Mouse (Mus musculus) granulocyte monocyte progenitor cell, adult 5-6 weeks (primary cell): ENCODE data around the gene Cyp2r1. TPM values are rescaled to one million over a fixed set of nuclear protein-coding genes. Genes with fewer than 3 reads are reported as not detected.
A peak's percentile ranks its signal among the peaks of the same experiment; 100 is the strongest.
"Not testable (repeated sequence)": the region's sequence is repeated elsewhere in the genome, so short reads cannot be mapped to it uniquely, and the experiment has no call there.

ENCODE experiments used
- ATAC-seq: replicated peaks from 2 replicates; pipeline ENCODE4 v1.8.0; 2016; ENCODE audit warnings: mild to moderate bottlenecking, moderate TSS enrichment, inconsistent platforms; ENCODE audit not compliant: poor library complexity, severe bottlenecking
- total RNA-seq, 2 experiments: library from RNA; stranded (forward) in 1 of 2; stranded (reverse) in 1 of 2; fragments of 200-712, 200-1000 nt in 1 of 2; fragments of >200 nt in 1 of 2; fragmentation: Nextera tagmentation in 1 of 2; gene quantifications; 2 replicates each; pipeline ENCODE4 v1.2.3; 2014 to 2017

Cyp2r1 gene
- total RNA-seq (2014; fragmentation: Nextera tagmentation) (2.3 TPM in 1 of 2 replicates, not detected in the other), total RNA-seq (2017) (1.9 and 2.0 TPM in 2 replicates)

GRCm38 (mm10) chr7:114562531-114563241 lies at the start of gene Cyp2r1:
Gene Cyp2r1 (minus strand): TSS chr7:114562972.
- peak; percentile 98 for ATAC-seq

- not testable (repeated sequence) for ATAC-seq
Measured at GRCm38 (mm10) chr7:114594391-114594790, 31.6 kb upstream of the Cyp2r1 start.

GRCm38 (mm10) chr7:114582441-114582840 lies 19.7 kb upstream of the Cyp2r1 start:
- no peak for ATAC-seq

GRCm38 (mm10) chr7:114581200-114581599 lies 18.4 kb upstream of the Cyp2r1 start:
- no peak for ATAC-seq

- ATAC-seq = no peak
Measured at GRCm38 (mm10) chr7:114580426-114580825, 17.7 kb upstream of the Cyp2r1 start.

- no peak for ATAC-seq
Measured at GRCm38 (mm10) chr7:114577665-114578064, 14.9 kb upstream of the Cyp2r1 start.

GRCm38 (mm10) chr7:114576931-114577330 lies 14.2 kb upstream of the Cyp2r1 start:
- ATAC-seq = peak; percentile 52; the same call in 1 of the 2 replicates

GRCm38 (mm10) chr7:114573866-114574265 lies 11.1 kb upstream of the Cyp2r1 start:
- ATAC-seq = not testable (repeated sequence)

GRCm38 (mm10) chr7:114536179-114536578 lies 26.6 kb downstream of the Cyp2r1 start:
- ATAC-seq = no peak

GRCm38 (mm10) chr7:114526245-114526644 lies 36.5 kb downstream of the Cyp2r1 start:
- ATAC-seq = peak; percentile 69

- no peak for ATAC-seq
Measured at GRCm38 (mm10) chr7:114520122-114520521, 42.6 kb downstream of the Cyp2r1 start.

GRCm38 (mm10) chr7:114508879-114509278 lies 53.9 kb downstream of the Cyp2r1 start:
- ATAC-seq = peak; percentile 93

Other genes with a start within 250 kb of the Cyp2r1 start
- gene Pde3b, start 147.7 kb downstream of the Cyp2r1 start, total RNA-seq (2014; fragmentation: Nextera tagmentation) = 3.7 and 8.1 TPM in 2 replicates
- gene Pde3b, start 147.7 kb downstream of the Cyp2r1 start, total RNA-seq (2017) = 14.3 and 15.0 TPM in 2 replicates
- gene Calca, start 73.4 kb upstream of the Cyp2r1 start, total RNA-seq (2014; fragmentation: Nextera tagmentation) = not detected in 2 replicates
- not detected in 2 replicates for gene Calca, start 73.4 kb upstream of the Cyp2r1 start, total RNA-seq (2017)
- not detected in 2 replicates for gene Calcb, start 155.7 kb upstream of the Cyp2r1 start, total RNA-seq (2014; fragmentation: Nextera tagmentation)
- not detected in 2 replicates for gene Calcb, start 155.7 kb upstream of the Cyp2r1 start, total RNA-seq (2017)
- not detected in 2 replicates for gene Insc, start 180.7 kb upstream of the Cyp2r1 start, total RNA-seq (2014; fragmentation: Nextera tagmentation)
- gene Insc, start 180.7 kb upstream of the Cyp2r1 start, total RNA-seq (2017) = not detected in 2 replicates